Mouse (Mus musculus) mesoderm, embryonic 11.5 days (tissue): ENCODE results near the gene Kat6b.
"Not testable (repeated sequence)": the region's sequence is repeated elsewhere in the genome, so short reads cannot be mapped to it uniquely, and the experiment has no call there.

Experiments used
- DNase-seq: peaks from one replicate; pipeline ENCODE4 v3.0.0-alpha.2; 2012; ENCODE audit warnings: low read depth, low spot score

Gene Kat6b

GRCm38 (mm10) chr14:21484199-21484598 is 3.0 kb downstream of the Kat6b start:
- DNase-seq = no peak

- no peak for DNase-seq
These were observed 3.5 kb downstream of the Kat6b start for GRCm38 (mm10) chr14:21484693-21485092.

GRCm38 (mm10) chr14:21485961-21486520 is 4.8 kb downstream of the Kat6b start:
- DNase-seq = no peak

GRCm38 (mm10) chr14:21487135-21487534 is 5.9 kb downstream of the Kat6b start:
- DNase-seq = not testable (repeated sequence)

- DNase-seq = not testable (repeated sequence)
These were observed 7.3 kb downstream of the Kat6b start for GRCm38 (mm10) chr14:21488426-21489115.

GRCm38 (mm10) chr14:21489116-21489485 is 7.9 kb downstream of the Kat6b start:
- no peak for DNase-seq

- DNase-seq = no peak
These were observed 8.9 kb downstream of the Kat6b start for GRCm38 (mm10) chr14:21490141-21490540.

GRCm38 (mm10) chr14:21498361-21498996 is 17.2 kb downstream of the Kat6b start:
- peak; percentile 27 for DNase-seq

- peak; percentile 58 for DNase-seq
These were observed 17.9 kb downstream of the Kat6b start for GRCm38 (mm10) chr14:21499011-21499581.

GRCm38 (mm10) chr14:21499631-21500153 is 18.5 kb downstream of the Kat6b start:
- no peak for DNase-seq

- DNase-seq = peak; percentile 100
These were observed 19.2 kb downstream of the Kat6b start for GRCm38 (mm10) chr14:21500154-21501047.

- peak; percentile 94 for DNase-seq
These were observed 19.9 kb downstream of the Kat6b start for GRCm38 (mm10) chr14:21501048-21501657.

- no peak for DNase-seq
These were observed 23.8 kb downstream of the Kat6b start for GRCm38 (mm10) chr14:21505036-21505435.

- DNase-seq = no peak
These were observed 25.8 kb downstream of the Kat6b start for GRCm38 (mm10) chr14:21507046-21507445.

- DNase-seq = no peak
These were observed 28.1 kb downstream of the Kat6b start for GRCm38 (mm10) chr14:21509111-21509905.

- no peak for DNase-seq
These were observed 30.2 kb downstream of the Kat6b start for GRCm38 (mm10) chr14:21511438-21511837.

- DNase-seq = no peak
These were observed 34.3 kb downstream of the Kat6b start for GRCm38 (mm10) chr14:21515505-21515904.

- DNase-seq = no peak
These were observed 38.1 kb downstream of the Kat6b start for GRCm38 (mm10) chr14:21519307-21519706.

- no peak for DNase-seq
These were observed 39.3 kb downstream of the Kat6b start for GRCm38 (mm10) chr14:21520496-21520895.

- not testable (repeated sequence) for DNase-seq
These were observed 40.3 kb downstream of the Kat6b start for GRCm38 (mm10) chr14:21521496-21521895.
